Mouse (Mus musculus) liver, embryonic 14 days (tissue): Measurements from ENCODE around the gene Pabpc1l. TPM values are rescaled to one million over a fixed set of nuclear protein-coding genes. Genes with fewer than 3 reads are reported as not detected.

ENCODE experiments used
- polyA plus RNA-seq: library from polyadenylated mRNA; depleted of rRNA; stranded (reverse); fragments of >200 nt; gene quantifications from 2 replicates; pipeline ENCODE4 v1.2.3, GENCODE M21; 2012; rRNA removed

Pabpc1l gene
- polyA plus RNA-seq, result 0.29 and 0.33 TPM in 2 replicates

GRCm38 (mm10) chr2:164025150-164025549, at the start of gene Pabpc1l:
Gene Pabpc1l, plus strand, starts transcription at chr2:164025450.

GRCm38 (mm10) chr2:163994654-163994976, 30.6 kb upstream of the Pabpc1l start, which contains the start of gene Ywhab:
Gene Ywhab, plus strand, starts transcription at chr2:163994960.

GRCm38 (mm10) chr2:164070142-164070764, 45.0 kb downstream of the Pabpc1l start, which contains the start of gene Stk4:
Gene Stk4, plus strand, starts transcription at chr2:164070322.

GRCm38 (mm10) chr2:164070765-164071436, 45.7 kb downstream of the Pabpc1l start, which contains the start of gene Tomm34:
Gene Tomm34, minus strand, starts transcription at chr2:164071169.

Other genes with a start within 250 kb of the Pabpc1l start
- 0.01 TPM in 1 of 2 replicates, not detected in the other for gene Ccn5, start 204.6 kb upstream of the Pabpc1l start, polyA plus RNA-seq
- not detected in 2 replicates for gene Kcnk15, start 171.8 kb upstream of the Pabpc1l start, polyA plus RNA-seq
- 0.13 and 0.14 TPM in 2 replicates for gene Rims4, start 106.8 kb upstream of the Pabpc1l start, polyA plus RNA-seq
- gene Ywhab, start 30.5 kb upstream of the Pabpc1l start, polyA plus RNA-seq, result 31.1 and 37.7 TPM in 2 replicates
- 11.5 and 12.1 TPM in 2 replicates for gene Stk4, start 44.9 kb downstream of the Pabpc1l start, polyA plus RNA-seq
- gene Tomm34, start 45.7 kb downstream of the Pabpc1l start, polyA plus RNA-seq, result 10.0 and 12.8 TPM in 2 replicates
- gene Kcns1, start 145.7 kb downstream of the Pabpc1l start, polyA plus RNA-seq, result 0.01 TPM in 1 of 2 replicates, not detected in the other
- gene Wfdc5, start 157.3 kb downstream of the Pabpc1l start, polyA plus RNA-seq, result not detected in 2 replicates
- not detected in 2 replicates for gene Wfdc12, start 165.2 kb downstream of the Pabpc1l start, polyA plus RNA-seq
- gene Wfdc15a, start 174.7 kb downstream of the Pabpc1l start, polyA plus RNA-seq, result not detected in 2 replicates
- gene Wfdc15b, start 196.2 kb downstream of the Pabpc1l start, polyA plus RNA-seq, result 0.12 TPM in 1 of 2 replicates, not detected in the other
- not detected in 2 replicates for gene Svs2, start 213.0 kb downstream of the Pabpc1l start, polyA plus RNA-seq
- not detected in 2 replicates for gene Svs3b, start 231.2 kb downstream of the Pabpc1l start, polyA plus RNA-seq